Mouse (Mus musculus) midbrain, embryonic 10.5 days (tissue): Measurements from ENCODE around the gene Ptpn21. TPM values are rescaled to one million over a fixed set of nuclear protein-coding genes. Genes with fewer than 3 reads are reported as not detected.

Experiments
- DNase-seq: peaks from one replicate; pipeline ENCODE4 v3.0.0-alpha.2; 2017; ENCODE audit warnings: low spot score
- H3K27ac ChIP-seq: fragments of 300-500 bp; sonication (generic); replicated peaks from 2 replicates; pipeline ENCODE4 v1.5.1; 2016; ENCODE audit warnings: mild to moderate bottlenecking
- H3K27me3 ChIP-seq: fragments of 300-500 bp; sonication (generic); 2 replicates; pipeline ENCODE4 v1.6.1; 2016; ENCODE audit warnings: low read depth, mild to moderate bottlenecking; ENCODE audit not compliant: poor library complexity, severe bottlenecking
- H3K36me3 ChIP-seq: fragments of 300-500 bp; sonication (generic); 2 replicates; pipeline ENCODE4 v1.6.1; 2016; ENCODE audit warnings: mild to moderate bottlenecking, moderate library complexity
- H3K4me1 ChIP-seq: fragments of 300-500 bp; sonication (generic); 2 replicates; pipeline ENCODE4 v1.6.1; 2016
- H3K4me3 ChIP-seq: fragments of 300-500 bp; sonication (generic); 2 replicates; pipeline ENCODE4 v1.5.1; 2016; ENCODE audit warnings: mild to moderate bottlenecking, moderate library complexity
- H3K9me3 ChIP-seq: fragments of 300-500 bp; sonication (generic); replicated peaks from 2 replicates; pipeline ENCODE4 v1.6.1; 2016; ENCODE audit warnings: mild to moderate bottlenecking
- WGBS: fragments of 180-500 bp; shearing (Covaris S2); methylation state at CpG from one replicate; pipeline ENCODE4 v1.1.7; 2016; 5-methylcytosine and 5-hydroxymethylcytosine counted together
- polyA plus RNA-seq: library from polyadenylated mRNA; unstranded; fragments of >200 nt; fragmentation: Nextera tagmentation; extraction: Ambion mirVana; gene quantifications from 2 replicates; pipeline ENCODE4 v1.2.1, GENCODE M21; 2016

Ptpn21 gene
- 5.6 and 7.2 TPM in 2 replicates for polyA plus RNA-seq

DNA sequence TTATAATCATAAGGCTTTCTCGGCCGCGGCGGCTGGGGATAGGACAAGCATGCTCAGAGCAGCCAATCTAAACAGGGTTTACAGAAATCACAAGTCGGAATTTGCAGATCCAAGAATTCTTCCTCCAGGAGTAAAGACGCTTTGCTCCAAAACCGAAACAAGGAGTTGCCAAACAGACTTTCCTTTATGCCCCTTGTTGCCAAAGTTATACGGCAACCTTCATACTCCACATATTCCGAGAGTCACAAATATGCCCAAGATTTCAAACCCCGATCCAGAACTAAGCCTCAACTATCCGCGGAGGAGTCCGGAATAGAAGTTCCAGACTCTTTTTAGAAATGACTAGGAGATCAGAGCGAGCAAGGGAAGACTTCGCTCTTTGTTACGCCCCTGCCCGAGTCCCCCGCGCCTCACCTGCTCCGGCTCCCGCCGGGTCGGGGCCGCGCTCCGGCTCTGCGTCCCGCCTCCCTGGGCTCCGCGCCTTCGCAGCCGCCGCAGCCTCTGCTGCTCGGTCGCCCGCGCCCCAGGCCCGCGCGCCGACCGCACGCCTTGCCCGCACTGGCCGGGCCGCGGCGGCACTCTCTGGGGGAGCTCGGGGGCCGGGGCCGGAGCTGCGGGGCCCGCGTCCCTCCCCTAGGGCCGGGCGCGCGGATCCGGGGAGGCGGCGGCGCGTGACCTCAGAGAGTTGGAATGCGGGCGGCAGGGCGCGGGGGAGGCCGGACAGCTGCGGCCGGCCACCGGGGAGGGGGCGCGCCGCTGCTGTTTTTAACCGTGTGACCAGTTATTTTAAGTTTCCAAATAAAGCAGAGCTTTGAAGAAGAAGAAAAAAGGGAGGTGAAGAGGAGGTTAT is at the start of gene Ptpn21:
Ptpn21 (minus strand) TSS at position 455 of the 850 bp plus-strand sequence.
- Histone ChIP-seq H3K36me3 (0 out of 2 replicates have a peak, but pooled peaks cover 6% of the 10 kb centered on the region), H3K4me3 (peak within 1 kb of the TSS; percentile 87), H3K27me3 (peaks cover 37% of the 10 kb centered on the region), H3K27ac (peak within 1 kb of the TSS; percentile 95), H3K4me1 (peaks cover 39% of the 10 kb centered on the region), H3K9me3 (no peaks in the 10 kb centered on the region)
- peak; percentile 67 for DNase-seq
- WGBS = under 1% methylated on average over 75 of the region's 75 CpGs

DNA sequence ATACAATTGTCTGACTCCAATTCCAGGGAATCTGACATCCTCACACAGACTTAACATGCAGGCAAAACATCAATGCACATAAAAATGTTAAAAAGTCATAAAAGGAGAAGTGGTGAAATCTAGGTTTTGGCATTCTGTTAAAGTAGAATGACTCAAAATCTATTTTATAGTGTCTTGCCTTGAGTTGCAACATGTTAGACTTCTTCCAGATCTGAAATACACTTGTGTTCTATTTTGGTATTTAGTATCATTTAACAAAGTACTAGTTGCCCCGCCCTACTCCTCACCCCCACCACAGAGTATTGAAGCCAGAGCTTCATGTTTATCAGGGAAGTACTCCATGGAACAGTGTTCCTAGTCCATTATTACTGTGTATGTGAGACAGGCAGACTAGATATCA is 47.0 kb upstream of the Ptpn21 start:
- no peak for DNase-seq
- 89% methylated on average over 1 of the region's 1 CpGs for WGBS
- H3K4me3 ChIP-seq = no peak overlapping the region
- H3K9me3 ChIP-seq = no peaks in the 10 kb centered on the region
- H3K4me1 ChIP-seq = no peaks in the 10 kb centered on the region
- no peak overlapping the region for H3K27ac ChIP-seq
- H3K36me3 ChIP-seq = peaks cover 98% of the 10 kb centered on the region
- no peaks in the 10 kb centered on the region for H3K27me3 ChIP-seq

DNA sequence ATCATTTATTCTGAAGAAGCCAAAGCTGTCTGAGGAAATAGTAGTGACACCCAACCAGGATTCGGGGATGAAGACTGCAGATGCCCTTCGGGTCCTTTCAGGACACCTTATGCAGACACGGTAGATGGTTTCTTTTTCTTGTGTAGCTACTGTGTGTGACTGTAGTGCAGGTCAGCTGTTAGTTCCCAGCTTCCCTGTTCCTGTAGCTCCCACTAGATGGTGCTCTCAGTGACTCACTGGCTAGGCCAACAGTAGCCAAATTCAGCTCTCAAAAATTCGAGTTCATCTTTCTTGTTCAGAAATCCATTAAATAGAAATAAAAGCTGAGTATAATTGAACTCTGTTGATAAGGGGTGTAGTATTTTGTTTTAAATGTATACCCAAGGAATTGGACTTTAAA is 41.9 kb upstream of the Ptpn21 start:
- Histone ChIP-seq H3K4me3 (no peak overlapping the region), H3K27me3 (no peaks in the 10 kb centered on the region), H3K27ac (no peak overlapping the region), H3K9me3 (no peaks in the 10 kb centered on the region), H3K36me3 (peaks cover 99% of the 10 kb centered on the region), H3K4me1 (no peaks in the 10 kb centered on the region)
- WGBS = 84% methylated on average over 4 of the region's 4 CpGs
- no peak for DNase-seq

DNA sequence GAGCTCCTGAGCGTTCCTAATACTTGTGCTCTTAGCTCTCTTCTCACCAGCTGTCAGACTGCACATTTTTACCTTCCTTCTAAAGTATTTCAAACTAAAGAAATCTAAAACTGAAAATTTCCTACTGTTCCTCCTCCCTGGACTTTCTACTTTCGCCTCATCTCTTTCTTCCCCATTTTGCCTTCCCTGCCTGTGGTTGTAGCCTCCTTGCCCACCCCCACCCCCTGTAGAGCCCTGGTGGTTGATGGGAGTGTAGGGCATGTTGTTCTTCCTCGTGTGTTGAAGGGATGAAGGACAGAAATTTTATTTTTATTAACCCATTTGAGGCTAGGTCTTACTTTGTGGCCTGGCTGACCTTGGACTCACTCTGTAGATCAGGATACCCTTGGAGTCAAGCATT is 40.3 kb upstream of the Ptpn21 start:
- DNase-seq = no peak
- Histone ChIP-seq H3K4me1 (no peaks in the 10 kb centered on the region), H3K4me3 (no peak overlapping the region), H3K9me3 (no peaks in the 10 kb centered on the region), H3K27ac (no peak overlapping the region), H3K36me3 (peaks cover 99% of the 10 kb centered on the region), H3K27me3 (no peaks in the 10 kb centered on the region)
- WGBS = 90% methylated on average over 3 of the region's 3 CpGs

DNA sequence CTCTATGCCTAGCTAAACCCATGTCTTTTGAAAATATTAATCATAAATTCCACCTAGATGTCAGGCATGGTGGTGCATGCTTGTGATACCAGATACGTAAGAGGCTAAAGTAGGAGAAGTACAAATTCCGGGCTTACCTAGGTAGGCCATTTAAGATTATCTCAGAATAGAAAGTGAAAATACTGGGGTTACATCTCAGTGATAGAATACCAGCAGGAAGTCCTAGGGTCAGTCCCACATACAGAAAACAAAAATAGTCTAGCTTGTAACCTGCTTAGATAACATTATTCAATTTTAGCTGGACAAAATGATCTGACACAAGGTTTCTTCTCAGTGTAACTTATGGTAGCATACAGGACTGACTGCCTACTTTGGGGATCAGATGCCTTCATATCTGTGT is 29.0 kb upstream of the Ptpn21 start:
- WGBS = 94% methylated on average over 2 of the region's 2 CpGs
- no peak overlapping the region for H3K27ac ChIP-seq
- H3K4me3 ChIP-seq = no peak overlapping the region
- H3K4me1 ChIP-seq = no peaks in the 10 kb centered on the region
- DNase-seq = no peak
- H3K27me3 ChIP-seq = no peaks in the 10 kb centered on the region
- peaks cover 98% of the 10 kb centered on the region for H3K36me3 ChIP-seq
- H3K9me3 ChIP-seq = no peaks in the 10 kb centered on the region

DNA sequence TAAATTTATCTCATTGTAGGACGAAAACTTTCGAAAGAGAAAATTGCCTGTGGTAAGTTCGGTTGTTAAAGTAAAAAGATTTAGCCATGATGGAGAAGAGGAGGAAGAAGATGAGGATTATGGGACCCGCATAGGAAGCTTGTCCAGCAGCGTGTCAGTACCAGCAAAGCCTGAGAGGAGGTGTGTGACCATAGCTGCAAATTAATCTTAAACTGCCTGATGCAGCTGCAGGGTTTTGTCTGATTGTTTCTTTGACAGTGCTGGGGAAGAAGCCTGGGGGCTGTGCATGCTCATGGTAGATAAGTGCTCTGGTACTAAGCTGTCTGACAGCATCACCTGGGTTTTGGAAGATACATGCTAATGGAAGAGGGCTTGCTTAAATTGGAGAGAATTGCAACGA is 22.5 kb upstream of the Ptpn21 start:
- 93% methylated on average over 6 of the region's 6 CpGs for WGBS

DNA sequence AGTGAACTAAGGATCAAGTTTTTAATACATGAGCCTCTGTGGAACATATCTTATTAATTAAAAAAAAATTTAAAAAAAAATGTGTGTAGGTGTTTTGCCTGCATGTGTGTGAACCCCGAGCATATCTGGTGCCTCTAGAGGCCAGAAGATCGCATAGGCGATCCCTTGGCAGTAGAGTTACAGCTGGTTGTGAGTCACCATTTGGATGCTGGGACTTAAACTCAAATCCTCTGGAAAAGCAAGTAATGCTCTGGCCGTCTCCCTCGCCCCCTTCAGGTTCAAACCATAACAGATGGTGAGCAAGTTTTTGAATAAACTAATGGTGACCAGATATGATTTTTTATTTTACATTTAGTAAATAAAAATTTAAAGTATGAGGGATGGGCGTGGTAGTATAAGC is 20.4 kb upstream of the Ptpn21 start:
- no peaks in the 10 kb centered on the region for H3K27me3 ChIP-seq
- peaks cover 96% of the 10 kb centered on the region for H3K36me3 ChIP-seq
- H3K27ac ChIP-seq = no peak overlapping the region
- H3K4me1 ChIP-seq = no peaks in the 10 kb centered on the region
- H3K9me3 ChIP-seq = no peaks in the 10 kb centered on the region
- H3K4me3 ChIP-seq = no peak overlapping the region
- WGBS = 94% methylated on average over 6 of the region's 6 CpGs
- DNase-seq = no peak

More for the DNA sequence above, 22.5 kb upstream of the Ptpn21 start:
- no peak overlapping the region for H3K4me3 ChIP-seq
- no peak overlapping the region for H3K27ac ChIP-seq
- H3K36me3 ChIP-seq = peaks cover 96% of the 10 kb centered on the region
- H3K9me3 ChIP-seq = no peaks in the 10 kb centered on the region
- H3K27me3 ChIP-seq = no peaks in the 10 kb centered on the region
- H3K4me1 ChIP-seq = no peaks in the 10 kb centered on the region
- DNase-seq = no peak

DNA sequence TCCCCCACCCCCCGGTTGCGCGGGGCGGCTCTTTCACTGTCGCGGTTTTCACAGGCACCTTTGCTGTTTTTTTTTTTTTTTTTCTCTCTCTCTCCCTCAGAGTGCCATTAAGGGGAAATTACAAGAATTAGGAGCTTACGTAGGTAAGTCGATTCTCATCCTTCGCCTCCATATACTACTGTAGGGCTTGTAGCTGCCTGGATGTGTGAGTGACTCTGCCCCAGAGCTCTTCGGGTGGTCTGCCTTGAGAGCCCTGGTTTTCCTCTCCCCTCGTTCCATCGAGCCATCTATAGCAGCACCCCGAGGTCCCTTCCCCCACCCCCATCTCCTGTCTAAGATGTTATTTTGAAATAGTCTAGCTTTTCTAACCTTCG is 10.2 kb upstream of the Ptpn21 start:
- peak overlapping the region; percentile 85 for H3K4me3 ChIP-seq
- H3K9me3 ChIP-seq = no peaks in the 10 kb centered on the region
- peak overlapping the region; percentile 97 for H3K27ac ChIP-seq
- no peak for DNase-seq
- H3K36me3 ChIP-seq = peaks cover 17% of the 10 kb centered on the region
- WGBS = 1% methylated on average over 14 of the region's 14 CpGs
- no peaks in the 10 kb centered on the region for H3K27me3 ChIP-seq
- H3K4me1 ChIP-seq = peaks cover 18% of the 10 kb centered on the region

DNA sequence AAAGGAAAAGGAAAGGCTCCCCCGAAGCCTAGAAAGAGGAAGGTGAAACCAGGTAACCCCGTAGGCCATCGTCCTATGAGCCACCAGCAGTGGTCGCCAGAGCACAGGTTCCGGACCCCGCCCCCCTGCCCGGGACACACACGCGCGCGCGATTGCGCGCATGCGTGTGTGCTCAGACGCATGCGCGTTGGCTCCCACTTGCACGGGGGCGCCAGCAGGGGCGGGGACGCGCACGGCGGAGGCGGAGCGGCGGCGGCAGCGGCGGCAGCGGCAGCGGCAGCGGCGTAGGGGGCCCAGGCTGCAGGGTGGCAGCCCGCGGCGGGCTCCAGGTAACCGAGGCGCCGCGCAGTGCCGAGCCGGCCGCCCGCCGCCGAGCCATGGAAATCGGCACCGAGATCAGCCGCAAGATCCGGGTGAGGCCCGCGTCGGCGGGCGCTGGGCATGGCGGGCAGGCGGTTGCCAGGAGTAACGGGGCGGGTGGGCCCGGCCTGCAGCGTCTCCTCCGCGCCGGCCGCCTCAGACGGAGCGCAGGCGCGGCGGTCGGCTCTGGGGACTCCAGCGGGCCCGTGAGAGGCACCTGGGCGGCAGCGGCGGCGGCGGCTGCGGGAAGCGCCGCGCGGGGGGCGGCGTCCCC is 9.7 kb upstream of the Ptpn21 start, which contains the start of gene Zc3h14:
Zc3h14 (plus strand) TSS at position 219 of the 634 bp plus-strand sequence.
- H3K27ac ChIP-seq = peak within 1 kb of the TSS; percentile 97
- H3K27me3 ChIP-seq = no peaks in the 10 kb centered on the region
- H3K4me3 ChIP-seq = peak within 1 kb of the TSS; percentile 85
- H3K4me1 ChIP-seq = peaks cover 18% of the 10 kb centered on the region
- WGBS = under 1% methylated on average over 87 of the region's 87 CpGs
- no peaks in the 10 kb centered on the region for H3K9me3 ChIP-seq
- peaks cover 17% of the 10 kb centered on the region for H3K36me3 ChIP-seq
- peak; percentile 92 for DNase-seq

DNA sequence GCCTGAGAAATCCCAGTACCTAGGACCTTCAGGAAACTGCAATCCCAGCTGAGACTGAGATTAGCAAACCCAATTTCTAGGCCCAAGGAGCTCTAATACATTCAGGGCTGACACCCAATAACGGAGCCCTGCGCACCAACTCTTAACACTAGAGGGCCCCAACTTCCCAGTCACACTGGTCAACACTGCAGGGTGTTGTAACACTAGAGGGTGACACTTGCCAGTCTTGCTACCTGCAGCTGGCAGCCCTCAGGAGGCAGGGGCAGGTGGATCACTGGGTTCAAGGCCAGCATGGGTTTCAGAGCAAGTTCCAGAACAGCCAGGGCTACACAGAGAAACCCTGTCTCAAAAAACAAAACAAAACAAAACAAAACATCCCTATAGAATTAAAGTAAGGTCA is 8.9 kb upstream of the Ptpn21 start:
- Histone ChIP-seq H3K36me3 (peaks cover 14% of the 10 kb centered on the region), H3K4me1 (peaks cover 18% of the 10 kb centered on the region), H3K9me3 (no peaks in the 10 kb centered on the region), H3K27me3 (no peaks in the 10 kb centered on the region), H3K27ac (no peak overlapping the region; the same call in none of the 2 replicates), H3K4me3 (0 out of 2 replicates have a peak overlapping the region, but pooled peaks have one; percentile 85)
- DNase-seq = peak; percentile 52
- WGBS = 11% methylated on average over 2 of the region's 2 CpGs

DNA sequence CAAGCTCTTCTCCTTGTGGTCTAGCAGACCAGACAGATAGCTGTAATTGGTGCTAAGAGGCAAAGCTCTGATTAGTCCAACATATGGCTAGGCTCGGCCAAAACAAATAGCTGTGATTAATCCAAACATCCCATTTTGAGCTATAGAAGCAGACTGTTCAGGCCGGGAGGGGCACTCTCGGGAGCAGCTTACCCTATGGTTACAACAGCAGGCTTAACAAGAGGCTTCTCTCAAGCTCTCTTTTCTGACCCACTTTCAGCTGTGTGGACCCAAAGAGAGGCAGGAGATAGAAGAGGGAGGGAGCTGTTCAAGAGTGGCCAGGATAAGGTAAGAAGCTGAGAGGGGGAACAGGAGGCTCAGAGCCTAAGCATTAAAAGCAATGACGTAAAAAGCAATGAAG is 8.4 kb upstream of the Ptpn21 start:
- H3K4me3 ChIP-seq = no peak overlapping the region
- H3K4me1 ChIP-seq = peaks cover 18% of the 10 kb centered on the region
- WGBS = 65% methylated on average over 4 of the region's 4 CpGs
- no peak for DNase-seq
- H3K27ac ChIP-seq = no peak overlapping the region; the same call in 1 of the 2 replicates
- H3K36me3 ChIP-seq = peaks cover 13% of the 10 kb centered on the region
- H3K27me3 ChIP-seq = peaks cover 1% of the 10 kb centered on the region; the same call in 1 of the 2 replicates
- no peaks in the 10 kb centered on the region for H3K9me3 ChIP-seq

DNA sequence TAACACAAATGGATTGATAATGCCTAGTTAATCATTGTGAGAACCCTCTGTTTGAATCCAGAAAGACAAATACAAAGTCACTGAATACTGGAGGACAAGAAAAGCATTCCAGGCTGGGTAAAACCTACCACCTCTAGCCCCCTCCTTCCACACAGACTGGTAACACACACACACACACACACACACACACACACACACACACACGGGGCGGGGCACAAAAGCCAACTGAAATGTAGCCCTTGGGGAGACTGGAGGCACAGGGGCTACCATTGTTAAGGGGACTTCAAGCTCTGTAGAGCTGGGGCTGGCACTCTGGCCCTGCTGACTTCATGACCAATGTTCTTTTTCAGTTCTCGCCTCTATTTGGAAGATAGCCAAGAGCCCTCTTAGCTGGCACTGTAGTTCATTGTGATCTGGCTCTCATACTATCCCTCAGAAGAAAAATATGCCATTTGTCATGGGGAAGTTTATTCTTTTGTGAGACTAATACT is 3.9 kb upstream of the Ptpn21 start:
- no peak for DNase-seq
- peaks cover 14% of the 10 kb centered on the region for H3K4me1 ChIP-seq
- 79% methylated on average over 3 of the region's 3 CpGs for WGBS
- H3K36me3 ChIP-seq = no peaks in the 10 kb centered on the region
- H3K27me3 ChIP-seq = peaks cover 33% of the 10 kb centered on the region
- H3K4me3 ChIP-seq = no peak overlapping the region
- no peak overlapping the region for H3K27ac ChIP-seq
- no peaks in the 10 kb centered on the region for H3K9me3 ChIP-seq
